Mouse (Mus musculus) C2C12 (cell line): ENCODE measurements at regions not wholly inside any gene's neighbourhood (a gene's known extent, or its start where the extent isn't known, plus 50 kb on each side); places are given as distances from the start of the nearest gene placed in this dataset.

Experiments used
- H3K27me3 ChIP-seq: one replicate; pipeline ENCODE4 v1.6.1; 2011; ENCODE audit not compliant: control insufficient read depth, insufficient read depth, insufficient read length
- H3K36me3 ChIP-seq: one replicate; pipeline ENCODE4 v1.6.1; 2011; ENCODE audit not compliant: control insufficient read depth, insufficient read depth
- H3K4me3 ChIP-seq: one replicate; pipeline ENCODE4 v1.5.1; 2011; ENCODE audit warnings: mild to moderate bottlenecking, control low read depth; ENCODE audit not compliant: poor library complexity, insufficient read depth, severe bottlenecking
- H3K79me2 ChIP-seq: one replicate; pipeline ENCODE4 v1.6.1; 2011; ENCODE audit not compliant: control insufficient read depth, insufficient read depth
- H3K79me3 ChIP-seq: one replicate; pipeline ENCODE4 v1.6.1; 2011; ENCODE audit warnings: low read depth, control low read depth
- H3ac ChIP-seq: one replicate; pipeline ENCODE3; 2011; ENCODE audit warnings: low read depth; ENCODE audit not compliant: control insufficient read depth, insufficient read length
- CEBPB ChIP-seq: IDR thresholded peaks from one replicate; pipeline ENCODE4 v1.6.1; 2011; ENCODE audit warnings: low read depth, mild to moderate bottlenecking, control low read depth, moderate library complexity
- CTCF ChIP-seq: IDR thresholded peaks from one replicate; pipeline ENCODE4 v1.5.1; 2011; ENCODE audit not compliant: control insufficient read depth, insufficient read depth, insufficient read length
- FOSL1 ChIP-seq: IDR thresholded peaks from one replicate; pipeline ENCODE4 v1.8.0; 2011; ENCODE audit warnings: mild to moderate bottlenecking, low read length; ENCODE audit not compliant: poor library complexity, insufficient read depth, severe bottlenecking
- MAX ChIP-seq: IDR thresholded peaks from one replicate; pipeline ENCODE4 v1.6.1; 2011; ENCODE audit warnings: mild to moderate bottlenecking, control low read depth
- MYOD1 ChIP-seq: IDR thresholded peaks from one replicate; pipeline ENCODE4 v1.6.1; 2011; ENCODE audit warnings: low read depth; ENCODE audit not compliant: control insufficient read depth, insufficient read length
- MYOG ChIP-seq: IDR thresholded peaks from one replicate; pipeline ENCODE4 v1.6.1; 2011; ENCODE audit not compliant: control insufficient read depth, insufficient read length; ENCODE audit errors: extremely low read depth
- USF1 ChIP-seq: IDR thresholded peaks from one replicate; pipeline ENCODE4 v1.6.1; 2011; ENCODE audit warnings: low read depth, mild to moderate bottlenecking, control low read depth, moderate library complexity

DNA sequence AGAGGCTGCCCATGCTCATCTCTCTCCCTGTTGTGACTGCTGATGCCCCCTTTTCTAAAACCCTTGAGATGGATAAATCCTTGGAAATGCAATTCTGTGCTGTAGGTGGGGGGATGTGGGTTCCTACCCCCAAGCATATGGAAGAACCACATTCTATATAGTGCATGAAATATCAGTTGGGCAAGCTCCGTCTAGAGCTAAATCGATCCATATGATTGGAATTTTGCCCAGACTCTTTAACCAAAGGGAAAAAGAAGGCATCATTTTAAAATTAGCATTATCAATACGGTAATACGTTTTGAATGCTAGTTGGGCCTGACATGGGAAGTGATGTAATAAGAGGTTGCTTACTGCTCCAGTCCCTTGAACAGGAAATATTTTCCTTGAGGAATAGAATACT, 411.1 kb upstream of the Sox9 start:
- TF ChIP-seq USF1, result no peak
- H3K79me3 ChIP-seq, result no peaks in the 10 kb centered on the region

GRCm38 (mm10) chr11:112400069-112400468, 382.0 kb upstream of the Sox9 start:
- TF ChIP-seq CTCF, result no peak
- TF ChIP-seq CEBPB, result no peak
- TF ChIP-seq MYOG, result no peak
- no peak for TF ChIP-seq USF1
- TF ChIP-seq MYOD1, result no peak
- no peak for TF ChIP-seq FOSL1
- TF ChIP-seq MAX, result no peak
- H3K79me2 ChIP-seq, result no peaks in the 10 kb centered on the region
- no peak overlapping the region for H3K4me3 ChIP-seq
- no peaks in the 10 kb centered on the region for H3K79me3 ChIP-seq
- no peaks in the 10 kb centered on the region for H3K36me3 ChIP-seq
- H3ac ChIP-seq, result no peak overlapping the region
- H3K27me3 ChIP-seq, result no peaks in the 10 kb centered on the region

More for the DNA sequence above, 411.1 kb upstream of the Sox9 start:
- Histone ChIP-seq H3K4me3 (no peak overlapping the region), H3ac (no peak overlapping the region), H3K36me3 (no peaks in the 10 kb centered on the region), H3K27me3 (no peaks in the 10 kb centered on the region), H3K79me2 (no peaks in the 10 kb centered on the region)

DNA sequence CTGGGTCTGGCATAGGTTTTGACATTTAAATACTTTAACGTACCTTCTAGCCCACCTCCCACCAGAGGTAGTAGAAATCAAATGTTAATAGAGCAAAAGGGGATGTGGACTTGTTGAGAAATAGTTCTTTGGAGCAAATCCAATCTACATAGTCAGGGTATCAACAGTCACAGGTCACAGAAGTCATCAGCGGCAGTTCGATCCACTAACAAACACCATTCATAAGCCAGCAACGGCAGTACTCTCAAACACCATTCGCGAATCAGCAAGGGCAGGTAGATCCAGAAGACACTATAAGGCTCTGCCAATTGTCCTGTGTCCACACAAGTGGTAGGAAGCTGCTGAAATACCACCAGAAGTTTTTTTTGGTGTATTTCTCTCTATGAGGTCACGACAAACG, 374.3 kb upstream of the Sox9 start:
- no peak for TF ChIP-seq MAX
- no peak for TF ChIP-seq CEBPB
- no peak for TF ChIP-seq MYOD1
- H3K79me3 ChIP-seq, result no peaks in the 10 kb centered on the region
- no peak overlapping the region for H3K4me3 ChIP-seq
- H3K79me2 ChIP-seq, result no peaks in the 10 kb centered on the region
- no peaks in the 10 kb centered on the region for H3K27me3 ChIP-seq
- no peak overlapping the region for H3ac ChIP-seq
- H3K36me3 ChIP-seq, result no peaks in the 10 kb centered on the region

- H3K4me3 ChIP-seq, result no peak overlapping the region
- H3K79me2 ChIP-seq, result no peaks in the 10 kb centered on the region
- no peak for TF ChIP-seq USF1
- no peak for TF ChIP-seq MYOG
- TF ChIP-seq CEBPB, result no peak
- no peak for TF ChIP-seq CTCF
- no peak for TF ChIP-seq MAX
- TF ChIP-seq FOSL1, result no peak
- no peak for TF ChIP-seq MYOD1
- no peaks in the 10 kb centered on the region for H3K79me3 ChIP-seq
- no peak overlapping the region for H3ac ChIP-seq
- no peaks in the 10 kb centered on the region for H3K27me3 ChIP-seq
- no peaks in the 10 kb centered on the region for H3K36me3 ChIP-seq
Observed at GRCm38 (mm10) chr11:112412434-112412833, 369.6 kb upstream of the Sox9 start.

DNA sequence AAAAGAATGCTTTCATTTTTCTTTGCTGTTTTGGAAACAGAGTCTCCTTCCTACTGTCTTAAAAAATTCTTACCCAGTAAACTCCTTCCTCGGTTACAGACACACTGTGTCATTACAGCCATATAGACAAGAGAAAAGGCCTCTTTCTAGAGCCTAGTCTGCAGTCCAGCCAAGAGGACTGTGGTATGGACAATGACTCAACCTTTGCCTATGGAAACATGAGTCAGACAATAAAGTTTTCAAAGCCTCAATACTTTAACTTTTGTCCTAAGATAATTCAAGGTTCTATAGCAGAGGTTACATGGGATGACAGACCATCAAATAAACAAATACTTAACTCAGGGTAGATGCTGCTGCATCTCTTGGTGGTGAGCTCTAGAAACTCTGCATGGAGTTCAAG, 339.4 kb upstream of the Sox9 start:
- no peaks in the 10 kb centered on the region for H3K79me3 ChIP-seq
- no peak for TF ChIP-seq CEBPB
- peak; percentile 51 for TF ChIP-seq FOSL1

DNA sequence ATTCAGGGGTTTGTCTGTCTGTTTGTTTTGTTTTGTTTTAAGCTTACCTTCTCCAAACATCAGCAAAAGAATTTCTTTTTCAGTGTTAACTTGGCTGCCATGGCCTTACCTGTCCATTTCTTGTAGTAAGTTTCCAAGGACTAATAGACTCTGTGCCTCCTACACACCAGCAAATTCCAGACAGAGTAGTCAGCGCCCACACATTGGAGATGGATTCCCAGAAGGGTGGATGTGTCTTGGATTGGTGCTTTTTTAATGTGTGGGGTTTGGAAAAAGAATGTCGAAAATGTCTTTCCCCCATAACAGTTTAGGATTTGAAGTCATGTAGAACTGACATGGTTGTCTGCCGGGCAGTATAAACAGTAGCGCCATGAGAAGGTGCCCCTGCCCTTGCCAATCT, 338.1 kb upstream of the Sox9 start:
- H3K27me3 ChIP-seq, result no peaks in the 10 kb centered on the region
- H3K4me3 ChIP-seq, result no peak overlapping the region
- H3K79me3 ChIP-seq, result no peaks in the 10 kb centered on the region
- H3K79me2 ChIP-seq, result no peaks in the 10 kb centered on the region
- TF ChIP-seq MAX (no peak), MYOG (no peak), FOSL1 (no peak), MYOD1 (no peak), CTCF (no peak), CEBPB (no peak), USF1 (no peak)
- no peaks in the 10 kb centered on the region for H3K36me3 ChIP-seq
- H3ac ChIP-seq, result peak overlapping the region; percentile 24

More for the DNA sequence above, 339.4 kb upstream of the Sox9 start:
- H3K79me2 ChIP-seq, result no peaks in the 10 kb centered on the region
- H3ac ChIP-seq, result no peak overlapping the region
- H3K36me3 ChIP-seq, result no peaks in the 10 kb centered on the region
- no peaks in the 10 kb centered on the region for H3K27me3 ChIP-seq
- no peak overlapping the region for H3K4me3 ChIP-seq
